ENCODE assay signal across 21 mouse cellular contexts in the genomic region with DNA sequence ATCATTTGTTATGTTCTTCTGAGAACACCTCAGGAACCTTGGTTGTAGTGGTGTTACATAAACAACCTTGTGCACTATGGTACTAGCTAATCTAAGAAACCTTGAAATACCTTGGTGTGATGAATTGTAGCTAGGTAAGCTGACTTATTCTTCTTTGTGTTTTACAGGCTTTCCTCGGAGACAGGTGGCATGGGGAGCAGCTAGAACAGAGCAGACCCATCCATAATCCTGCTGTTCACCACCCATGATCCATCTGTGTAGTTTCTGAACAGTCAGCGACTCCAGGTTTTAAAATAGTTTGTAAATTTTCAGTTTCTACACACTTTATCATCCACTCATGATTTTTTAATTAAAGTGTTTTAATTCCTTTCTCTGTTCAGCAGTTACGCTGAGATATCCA. TPM values are rescaled to one million over a fixed set of nuclear protein-coding genes. Genes with fewer than 3 reads are reported as not detected.
"Had no signal": no experiment of that assay in that cellular context is flagged by ENCODE, and none has a peak within 500 bp of the region (broad histone marks: within the 10 kb centered on the region; RNA-seq: fewer than 3 reads in every experiment).

No protein-coding gene starts in this region.

- H3K27ac ChIP-seq: lung, embryonic 15.5 days; macrophage; midbrain, embryonic 13.5 days; midbrain, embryonic 15.5 days; neural tube, embryonic 12.5 days had no signal

- DNase-seq: liver, postnatal 0 days; lung, adult 2 months; lung, postnatal 14 days; lung, postnatal 36 days; right cerebral cortex, postnatal 25 days; right cerebral cortex, postnatal 4 days; spleen, adult 18-20 months; thymus, adult 18-20 months; thymus, postnatal 14 days; thymus, postnatal 36 days had no signal

- ATAC-seq: liver, postnatal 0 days; lung, postnatal 0 days; midbrain, embryonic 13.5 days; midbrain, embryonic 15.5 days had no signal

- H3K4me3 ChIP-seq: lung, embryonic 15.5 days; megakaryocyte, embryonic 14.5 days; midbrain, embryonic 13.5 days; midbrain, embryonic 15.5 days; neural tube, embryonic 12.5 days had no signal

RNA-seq across cellular contexts. Expression of gene Gm10337, which starts 5.2 kb away (rescaled TPM):
- total RNA-seq: megakaryocyte progenitor cell, adult 5-6 weeks; midbrain, postnatal 0 days; monocyte, adult 5-6 weeks; neutrophil, adult 5-6 weeks had no signal

RNA-seq across cellular contexts. Expression of gene Npff, which starts 26.4 kb away (rescaled TPM):
- total RNA-seq: monocyte, adult 5-6 weeks had no signal
